Mouse (Mus musculus) embryonic fibroblast, embryonic 13.5 days (primary cell): ENCODE measurements around the gene Man1a2.

Experiments
- CTCF ChIP-seq: IDR thresholded peaks from 2 replicates; pipeline ENCODE4 v1.5.1; 2011; ENCODE audit warnings: mild to moderate bottlenecking, control low read depth, low read length, moderate library complexity, borderline replicate concordance; ENCODE audit not compliant: insufficient read depth
- POLR2A ChIP-seq: IDR thresholded peaks from 2 replicates; pipeline ENCODE4 v1.6.1; 2011; ENCODE audit warnings: low read depth, mild to moderate bottlenecking, control low read depth, low read length, moderate library complexity

DNA sequence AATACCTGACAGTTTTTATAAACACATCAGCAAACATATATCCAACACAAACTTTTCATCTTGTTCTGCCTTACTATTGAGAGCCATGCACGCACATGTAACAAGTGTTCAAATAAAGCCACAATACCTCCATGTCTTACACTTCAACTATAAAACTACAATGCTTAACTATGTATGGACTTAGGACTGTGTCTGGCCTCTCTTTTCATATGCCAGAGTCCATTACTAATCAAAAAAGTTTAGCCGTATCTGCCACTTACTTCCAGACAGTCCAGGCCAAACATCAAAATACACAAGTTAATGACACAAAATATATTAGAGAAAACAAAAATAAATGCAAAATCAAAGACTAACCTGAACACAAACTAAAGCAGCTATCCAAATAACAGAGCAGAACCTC lies 14.9 kb downstream of the Man1a2 start:
- TF ChIP-seq POLR2A (no peak), CTCF (no peak)
